Mouse (Mus musculus) hindbrain, embryonic 14.5 days (tissue): ENCODE measurements around the gene Negr1. TPM values are rescaled to one million over a fixed set of nuclear protein-coding genes. Genes with fewer than 3 reads are reported as not detected.

Experiments used
- ATAC-seq: fragments of 200-750 bp; cut with Nextera tagmentation; 2 replicates; pipeline ENCODE4 v1.8.0; 2017; ENCODE audit warnings: moderate number of reproducible peaks, mild to moderate bottlenecking, moderate TSS enrichment, moderate library complexity; ENCODE audit not compliant: low FRiP score
- DNase-seq: peaks from one replicate; pipeline ENCODE4 v3.0.0-alpha.2; 2015; ENCODE audit warnings: low spot score
- H3K27ac ChIP-seq: fragments of 300-500 bp; sonication (generic); 2 replicates; pipeline ENCODE4 v1.5.1; 2014; ENCODE audit warnings: mild to moderate bottlenecking, moderate library complexity
- H3K27me3 ChIP-seq: fragments of 300-500 bp; sonication (generic); 2 replicates; pipeline ENCODE4 v1.6.1; 2014; ENCODE audit warnings: mild to moderate bottlenecking, low read length, mixed read lengths; ENCODE audit not compliant: control insufficient read depth, insufficient read depth
- H3K36me3 ChIP-seq: fragments of 300-500 bp; sonication (generic); replicated peaks from 2 replicates; pipeline ENCODE4 v1.6.1; 2014; ENCODE audit not compliant: control insufficient read depth, insufficient read depth
- H3K4me1 ChIP-seq: fragments of 300-500 bp; sonication (generic); replicated peaks from 2 replicates; pipeline ENCODE4 v1.6.1; 2014; ENCODE audit warnings: antibody characterized with exemption, low read length, mixed read lengths; ENCODE audit not compliant: control insufficient read depth, insufficient read depth
- H3K4me2 ChIP-seq: fragments of 300-500 bp; sonication (generic); replicated peaks from 2 replicates; pipeline ENCODE4 v1.6.1; 2014; ENCODE audit warnings: mild to moderate bottlenecking, moderate library complexity
- H3K4me3 ChIP-seq: fragments of 300-500 bp; sonication (generic); replicated peaks from 2 replicates; pipeline ENCODE4 v1.5.1; 2014; ENCODE audit warnings: mild to moderate bottlenecking, low read length
- H3K9ac ChIP-seq: fragments of 300-500 bp; sonication (generic); 2 replicates; pipeline ENCODE4 v1.6.1; 2014
- H3K9me3 ChIP-seq: fragments of 300-500 bp; sonication (generic); 2 replicates; pipeline ENCODE4 v1.6.1; 2016; ENCODE audit warnings: low read length; ENCODE audit not compliant: control insufficient read depth
- WGBS: fragments of 180-500 bp; shearing (Covaris S2); extraction: QIAGEN DNeasy Blood & Tissue Kit; methylation state at CpG from one replicate; pipeline ENCODE4 v1.1.7; 2014; 5-methylcytosine and 5-hydroxymethylcytosine counted together
- polyA plus RNA-seq: library from polyadenylated mRNA; unstranded; fragments of >200 nt; fragmentation: Nextera tagmentation; extraction: Ambion mirVana; gene quantifications from 2 replicates; pipeline ENCODE4 v1.2.1, GENCODE M21; 2014

Gene Negr1
- polyA plus RNA-seq, 1 experiment from 2014 or later = 46.2 TPM

GRCm38 (mm10) chr3:156563353-156563752 lies 1.8 kb downstream of the Negr1 start:
- ATAC-seq (no peak), DNase-seq (peak; percentile 50)
- WGBS = 5% methylated on average over 3 of the region's 3 CpGs
- H3K9me3 ChIP-seq = no peaks in the 10 kb centered on the region
- H3K27me3 ChIP-seq = no peaks in the 10 kb centered on the region
- peak overlapping the region; percentile 85 for H3K9ac ChIP-seq
- peak overlapping the region; percentile 79 for H3K4me2 ChIP-seq
- H3K4me1 ChIP-seq = peaks cover 21% of the 10 kb centered on the region
- peak overlapping the region; percentile 59 for H3K4me3 ChIP-seq
- peak overlapping the region; percentile 95 for H3K27ac ChIP-seq
- no peaks in the 10 kb centered on the region for H3K36me3 ChIP-seq

GRCm38 (mm10) chr3:156573465-156573864 lies 11.9 kb downstream of the Negr1 start:
- no peak overlapping the region for H3K4me3 ChIP-seq
- H3K9me3 ChIP-seq = no peaks in the 10 kb centered on the region
- no peak overlapping the region for H3K27ac ChIP-seq
- no peak overlapping the region for H3K4me2 ChIP-seq
- no peaks in the 10 kb centered on the region for H3K36me3 ChIP-seq
- H3K4me1 ChIP-seq = no peaks in the 10 kb centered on the region
- 43% methylated on average over 2 of the region's 2 CpGs for WGBS
- DNase-seq (no peak), ATAC-seq (no peak)
- H3K9ac ChIP-seq = no peak overlapping the region
- H3K27me3 ChIP-seq = no peaks in the 10 kb centered on the region

- no peak for DNase-seq
- Histone ChIP-seq H3K9ac (no peak overlapping the region), H3K27ac (no peak overlapping the region), H3K9me3 (no peaks in the 10 kb centered on the region), H3K4me3 (no peak overlapping the region), H3K36me3 (no peaks in the 10 kb centered on the region), H3K4me2 (no peak overlapping the region), H3K4me1 (no peaks in the 10 kb centered on the region), H3K27me3 (no peaks in the 10 kb centered on the region)
- no peak for ATAC-seq
- WGBS = 97% methylated on average over 1 of the region's 1 CpGs
Observed at GRCm38 (mm10) chr3:156576292-156576691, 14.7 kb downstream of the Negr1 start.

- WGBS = 88% methylated on average over 4 of the region's 4 CpGs
- no peak for DNase-seq
- H3K9ac ChIP-seq = no peak overlapping the region
Observed at GRCm38 (mm10) chr3:156590612-156591011, 29.0 kb downstream of the Negr1 start.

GRCm38 (mm10) chr3:156591125-156591524 lies 29.5 kb downstream of the Negr1 start:
- Histone ChIP-seq H3K4me3 (no peak overlapping the region), H3K27me3 (no peaks in the 10 kb centered on the region), H3K4me2 (no peak overlapping the region), H3K27ac (no peak overlapping the region), H3K9me3 (no peaks in the 10 kb centered on the region), H3K9ac (no peak overlapping the region), H3K4me1 (no peaks in the 10 kb centered on the region), H3K36me3 (no peaks in the 10 kb centered on the region)
- WGBS = 85% methylated on average over 2 of the region's 2 CpGs
- no peak for DNase-seq
- ATAC-seq = no peak

More at GRCm38 (mm10) chr3:156590612-156591011, 29.0 kb downstream of the Negr1 start:
- no peak for ATAC-seq
- Histone ChIP-seq H3K27ac (no peak overlapping the region), H3K27me3 (no peaks in the 10 kb centered on the region), H3K4me1 (no peaks in the 10 kb centered on the region), H3K4me2 (no peak overlapping the region), H3K36me3 (no peaks in the 10 kb centered on the region), H3K4me3 (no peak overlapping the region), H3K9me3 (no peaks in the 10 kb centered on the region)

- no peaks in the 10 kb centered on the region for H3K36me3 ChIP-seq
- H3K4me1 ChIP-seq = no peaks in the 10 kb centered on the region
- no peak overlapping the region for H3K9ac ChIP-seq
- WGBS = 78% methylated on average over 3 of the region's 3 CpGs
- no peak for ATAC-seq
- H3K27ac ChIP-seq = no peak overlapping the region
- H3K9me3 ChIP-seq = no peaks in the 10 kb centered on the region
- H3K27me3 ChIP-seq = no peaks in the 10 kb centered on the region
- H3K4me3 ChIP-seq = no peak overlapping the region
- H3K4me2 ChIP-seq = no peak overlapping the region
- no peak for DNase-seq
Observed at GRCm38 (mm10) chr3:156606846-156607245, 45.3 kb downstream of the Negr1 start.

GRCm38 (mm10) chr3:156619921-156620320 lies 58.3 kb downstream of the Negr1 start:
- no peak overlapping the region for H3K4me2 ChIP-seq
- H3K27me3 ChIP-seq = no peaks in the 10 kb centered on the region
- H3K36me3 ChIP-seq = no peaks in the 10 kb centered on the region
- no peak overlapping the region for H3K9ac ChIP-seq
- H3K9me3 ChIP-seq = no peaks in the 10 kb centered on the region
- DNase-seq (no peak), ATAC-seq (no peak)
- 92% methylated on average over 2 of the region's 2 CpGs for WGBS
- H3K27ac ChIP-seq = no peak overlapping the region
- no peaks in the 10 kb centered on the region for H3K4me1 ChIP-seq
- H3K4me3 ChIP-seq = no peak overlapping the region

- no peaks in the 10 kb centered on the region for H3K9me3 ChIP-seq
- ATAC-seq (no peak), DNase-seq (peak; percentile 43)
- H3K4me1 ChIP-seq = 0 out of 2 replicates have a peak, but pooled peaks cover 3% of the 10 kb centered on the region
- H3K27me3 ChIP-seq = no peaks in the 10 kb centered on the region
- no peak overlapping the region for H3K9ac ChIP-seq
- no peaks in the 10 kb centered on the region for H3K36me3 ChIP-seq
- H3K4me3 ChIP-seq = no peak overlapping the region
- no peak overlapping the region for H3K4me2 ChIP-seq
- 25% methylated on average over 2 of the region's 2 CpGs for WGBS
- H3K27ac ChIP-seq = no peak overlapping the region
Observed at GRCm38 (mm10) chr3:156628594-156628993, 67.0 kb downstream of the Negr1 start.

- Histone ChIP-seq H3K4me2 (no peak overlapping the region), H3K27ac (no peak overlapping the region), H3K9ac (no peak overlapping the region), H3K27me3 (no peaks in the 10 kb centered on the region), H3K4me1 (0 out of 2 replicates have a peak, but pooled peaks cover 3% of the 10 kb centered on the region), H3K9me3 (no peaks in the 10 kb centered on the region), H3K4me3 (no peak overlapping the region), H3K36me3 (no peaks in the 10 kb centered on the region)
- WGBS = 33% methylated on average over 3 of the region's 3 CpGs
- ATAC-seq = no peak
- DNase-seq = no peak
Observed at GRCm38 (mm10) chr3:156632942-156633341, 71.3 kb downstream of the Negr1 start.

- Histone ChIP-seq H3K9ac (no peak overlapping the region), H3K4me1 (no peaks in the 10 kb centered on the region), H3K4me2 (no peak overlapping the region), H3K27me3 (no peaks in the 10 kb centered on the region), H3K27ac (no peak overlapping the region), H3K36me3 (no peaks in the 10 kb centered on the region), H3K4me3 (no peak overlapping the region), H3K9me3 (no peaks in the 10 kb centered on the region)
- ATAC-seq = no peak
- DNase-seq = no peak
- 73% methylated on average over 3 of the region's 3 CpGs for WGBS
Observed at GRCm38 (mm10) chr3:156639382-156639781, 77.8 kb downstream of the Negr1 start.
